1 mouse cellular context compared by ENCODE assay signal in genomic region chr16:32450133-32450532, GRCm38 (mm10).
TF ChIP-seq lines count a peak whose summit lies in the region.

No protein-coding gene starts in this region.

TF ChIP-seq in MEL, 35 proteins besides CTCF, POLR2A, EP300 and RAD21:
- TF ChIP-seq ZC3H11A (IDR thresholded peaks at IDR 0.05; ENCODE audit: low read depth, low read length) (no peak), CHD1 (IDR thresholded peaks at IDR 0.05; ENCODE audit: low read depth, low read length) (no peak), JUND (IDR thresholded peaks at IDR 0.05; ENCODE audit: low read depth, low read length) (no peak), MAZ (IDR thresholded peaks at IDR 0.05; ENCODE audit: low read depth, low read length) (no peak), MXI1 (IDR thresholded peaks at IDR 0.05; ENCODE audit: low read depth, low read length) (no peak), CHD2 (IDR thresholded peaks at IDR 0.05; ENCODE audit: low read length) (no peak), GABPA (IDR thresholded peaks at IDR 0.05; ENCODE audit: low read depth, low read length) (no peak), NRF1 (IDR thresholded peaks at IDR 0.05; ENCODE audit: insufficient read depth, low read depth, low read length, poor library complexity, severe bottlenecking) (no peak)
